Mouse (Mus musculus): Measurements from ENCODE around the gene Pkp3. TPM values are rescaled to one million over a fixed set of nuclear protein-coding genes. Genes with fewer than 3 reads are reported as not detected.

Pkp3 gene
- polyA plus RNA-seq, 1 experiment from 2014 or later = 0.71 TPM

DNA sequence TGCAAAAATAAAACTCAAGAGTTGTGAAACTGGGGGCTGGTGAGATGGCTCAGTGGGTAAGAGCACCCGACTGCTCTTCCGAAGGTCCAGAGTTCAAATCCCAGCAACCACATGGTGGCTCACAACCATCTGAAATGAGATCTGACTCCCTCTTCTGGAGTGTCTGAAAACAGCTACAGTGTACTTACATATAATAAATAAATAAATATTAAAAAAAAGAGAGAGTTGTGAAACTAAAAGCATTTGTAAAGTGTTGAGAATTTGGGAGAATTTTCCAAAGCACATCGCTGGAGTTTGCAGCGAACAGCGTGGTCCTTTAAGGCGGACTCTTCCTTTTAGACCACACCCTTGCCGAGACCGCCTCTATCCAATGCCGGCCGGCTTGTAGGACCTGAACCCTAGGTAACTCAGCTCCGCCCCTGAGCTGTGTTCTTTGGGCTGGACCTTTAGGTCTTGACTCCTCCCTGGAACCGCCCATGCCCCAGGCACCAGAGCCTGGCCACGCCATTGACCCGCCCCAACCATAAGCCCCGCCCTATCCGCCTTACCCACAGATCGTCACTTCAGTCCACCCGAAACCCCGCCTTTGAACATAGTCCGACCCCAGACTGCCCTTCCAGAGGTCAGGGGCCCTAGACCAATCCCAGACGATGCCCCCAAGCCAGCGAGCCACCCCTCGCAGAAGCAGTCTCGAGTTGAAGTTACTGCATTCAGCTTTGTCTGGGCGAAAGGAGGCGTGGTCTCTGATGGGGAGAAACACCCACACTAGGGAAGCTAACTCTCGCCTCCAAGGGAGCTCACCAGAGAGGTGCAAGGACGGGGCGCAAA is 44.9 kb downstream of the Pkp3 start:
- peaks cover 91% of the 10 kb centered on the region for H3K4me1 ChIP-seq (replicated peaks)
- under 1% methylated on average over 29 of the region's 29 CpGs for WGBS (ENCODE audit: insufficient replicate concordance)
- H3K27ac ChIP-seq = peak overlapping the region; percentile 88
- DNase-seq (peak; percentile 98), ATAC-seq (ENCODE audit: low read depth) (peak; percentile 98)
- peak overlapping the region; percentile 76 for H3K9ac ChIP-seq
- H3K4me3 ChIP-seq (replicated peaks) = peak overlapping the region; percentile 65
- no peaks in the 10 kb centered on the region for H3K36me3 ChIP-seq
- no peaks in the 10 kb centered on the region for H3K27me3 ChIP-seq
- peak overlapping the region; percentile 77 for H3K4me2 ChIP-seq
- H3K9me3 ChIP-seq (replicated peaks) = no peaks in the 10 kb centered on the region

DNA sequence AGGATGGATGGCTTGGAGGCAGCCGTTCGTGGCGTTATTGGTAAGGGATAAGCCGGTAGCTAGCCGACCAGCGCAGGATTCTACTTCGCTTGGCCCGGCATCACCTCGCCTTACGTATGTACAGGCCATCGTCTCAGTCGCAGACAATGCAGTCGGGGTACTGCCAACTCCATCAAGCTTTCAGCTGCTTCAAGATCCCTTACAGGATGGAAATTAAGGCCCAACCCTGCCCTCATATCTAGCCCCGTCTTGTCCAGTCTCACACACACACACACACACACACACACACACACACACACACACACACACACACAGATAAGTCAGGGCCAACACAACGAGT is 45.5 kb downstream of the Pkp3 start:
- H3K9ac ChIP-seq = peak overlapping the region; percentile 76
- H3K4me2 ChIP-seq = peak overlapping the region; percentile 77
- ATAC-seq (ENCODE audit: low read depth) = peak; percentile 2; the same call in 1 of the 2 replicates
- no peaks in the 10 kb centered on the region for H3K36me3 ChIP-seq
- no peaks in the 10 kb centered on the region for H3K9me3 ChIP-seq (replicated peaks)
- peak overlapping the region; percentile 88 for H3K27ac ChIP-seq
- 2% methylated on average over 15 of the region's 15 CpGs for WGBS (ENCODE audit: insufficient replicate concordance)
- peak overlapping the region; percentile 65 for H3K4me3 ChIP-seq (replicated peaks)
- H3K4me1 ChIP-seq (replicated peaks) = peaks cover 91% of the 10 kb centered on the region
- no peak for DNase-seq
- H3K27me3 ChIP-seq = no peaks in the 10 kb centered on the region

DNA sequence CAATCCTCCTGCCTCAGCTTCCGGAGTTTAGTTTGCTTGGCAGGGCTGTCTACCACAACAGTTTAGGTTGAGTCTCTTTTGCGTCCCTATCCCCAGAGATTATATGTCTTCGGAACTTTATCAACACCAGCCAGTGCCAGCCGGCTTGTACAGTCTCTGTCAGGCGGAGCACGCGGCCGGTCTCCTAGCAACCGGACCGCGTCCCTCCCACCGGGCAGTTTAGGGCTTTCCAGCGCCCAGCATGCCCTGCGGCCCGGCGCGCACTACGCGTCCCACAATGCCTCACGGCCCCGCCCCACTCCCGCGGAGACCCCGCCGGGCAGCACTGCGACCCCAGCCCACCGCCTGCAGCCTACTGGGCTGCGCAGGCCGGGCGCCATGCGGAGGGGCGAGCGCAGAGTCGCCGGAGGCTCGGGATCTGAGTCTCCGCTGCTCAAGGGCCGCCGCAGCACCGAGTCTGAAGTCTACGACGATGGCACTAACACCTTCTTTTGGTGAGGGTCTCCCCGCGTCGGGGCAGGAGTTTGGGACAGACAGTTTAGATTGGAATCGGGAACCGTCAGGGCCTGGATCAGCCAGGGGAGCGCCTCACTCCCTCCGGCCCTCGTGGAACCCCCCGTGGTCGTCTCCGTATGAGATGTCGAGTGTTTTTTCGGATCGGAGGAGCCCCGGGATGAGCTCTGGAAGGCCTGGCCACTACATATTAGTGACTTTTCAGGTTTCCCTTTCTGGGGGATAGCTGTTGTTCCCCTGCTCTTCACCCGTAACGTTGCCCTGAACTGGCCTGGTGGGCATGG is 53.2 kb downstream of the Pkp3 start:
- DNase-seq (peak; percentile 94), ATAC-seq (ENCODE audit: low read depth) (peak; percentile 85)
- H3K27me3 ChIP-seq = no peaks in the 10 kb centered on the region
- under 1% methylated on average over 59 of the region's 59 CpGs for WGBS (ENCODE audit: insufficient replicate concordance)
- no peaks in the 10 kb centered on the region for H3K9me3 ChIP-seq (replicated peaks)
- H3K4me1 ChIP-seq (replicated peaks) = peaks cover 92% of the 10 kb centered on the region
- peak overlapping the region; percentile 100 for H3K27ac ChIP-seq
- H3K9ac ChIP-seq = peak overlapping the region; percentile 99
- H3K4me2 ChIP-seq = peak overlapping the region; percentile 89
- H3K4me3 ChIP-seq (replicated peaks) = peak overlapping the region; percentile 95
- H3K36me3 ChIP-seq = peaks cover 27% of the 10 kb centered on the region

DNA sequence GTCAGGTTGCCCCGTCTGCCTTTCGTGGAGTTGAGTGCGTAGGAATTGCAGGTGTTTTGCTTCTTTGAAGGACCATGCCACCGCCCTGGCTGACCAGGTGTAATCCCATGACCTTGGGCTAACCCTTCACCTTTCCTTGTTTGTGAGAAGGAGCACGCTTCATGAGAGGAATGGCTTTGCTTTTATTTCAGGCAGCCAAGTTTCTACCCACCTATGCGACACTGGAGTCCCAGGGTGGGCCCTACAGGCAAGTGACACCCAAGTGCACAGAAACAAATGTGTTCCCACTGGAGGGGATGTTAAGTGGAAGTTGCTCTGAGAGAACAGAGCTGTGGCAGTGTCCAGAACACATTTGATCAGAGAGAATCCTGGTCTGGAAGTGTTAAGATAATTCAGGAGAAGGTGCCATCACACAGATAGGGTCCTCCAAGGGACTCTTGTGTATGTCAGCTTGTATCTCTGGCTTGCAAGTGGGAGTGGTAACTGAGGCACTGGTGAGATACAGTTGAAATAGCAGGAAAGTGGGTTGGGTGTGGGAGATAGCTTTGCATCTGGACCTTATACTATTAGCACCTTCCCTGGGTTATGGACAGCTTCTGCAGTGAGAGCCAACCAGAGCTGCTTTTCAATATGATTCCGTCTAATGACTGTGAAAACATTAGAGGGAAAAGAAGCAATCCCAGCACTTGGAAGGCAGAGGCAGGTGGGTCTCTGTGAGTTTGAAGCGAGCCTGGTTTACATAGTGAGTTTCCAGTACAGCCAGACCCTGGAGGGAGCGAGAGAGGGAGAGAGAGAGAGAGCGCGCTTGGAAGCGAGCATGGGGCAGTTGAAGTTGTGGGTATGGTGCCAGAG is 54.1 kb downstream of the Pkp3 start:
- peak; percentile 86 for DNase-seq
- Histone ChIP-seq H3K9me3 (replicated peaks) (no peaks in the 10 kb centered on the region), H3K4me3 (replicated peaks) (peak overlapping the region; percentile 95)

More for the DNA sequence above, 54.1 kb downstream of the Pkp3 start:
- no peaks in the 10 kb centered on the region for H3K27me3 ChIP-seq
- peak; percentile 86 for ATAC-seq (ENCODE audit: low read depth)
- H3K36me3 ChIP-seq = peaks cover 36% of the 10 kb centered on the region
- peaks cover 92% of the 10 kb centered on the region for H3K4me1 ChIP-seq (replicated peaks)
- peak overlapping the region; percentile 89 for H3K4me2 ChIP-seq
- H3K27ac ChIP-seq = peak overlapping the region; percentile 100
- peak overlapping the region; percentile 99 for H3K9ac ChIP-seq
- 23% methylated on average over 12 of the region's 12 CpGs for WGBS (ENCODE audit: insufficient replicate concordance)

Other genes with a start within 250 kb of the Pkp3 start
- 9.7 and 10.9 TPM in 2 replicates for gene Urah, start 243.2 kb upstream of the Pkp3 start, polyA plus RNA-seq (2015; fragmentation: Nextera tagmentation; extraction: Ambion mirVana)
- gene Scgb1c1, start 232.7 kb upstream of the Pkp3 start, polyA plus RNA-seq (2015; fragmentation: Nextera tagmentation; extraction: Ambion mirVana) = not detected in 2 replicates
- gene Odf3, start 230.4 kb upstream of the Pkp3 start, polyA plus RNA-seq (2015; fragmentation: Nextera tagmentation; extraction: Ambion mirVana) = not detected in 2 replicates
- not detected in 2 replicates for gene Gm45785, start 221.9 kb upstream of the Pkp3 start, polyA plus RNA-seq (2015; fragmentation: Nextera tagmentation; extraction: Ambion mirVana)
- 25.0 and 25.1 TPM in 2 replicates for gene Ric8a, start 221.3 kb upstream of the Pkp3 start, polyA plus RNA-seq (2015; fragmentation: Nextera tagmentation; extraction: Ambion mirVana)
- 17.1 and 20.1 TPM in 2 replicates for gene Bet1l, start 220.6 kb upstream of the Pkp3 start, polyA plus RNA-seq (2015; fragmentation: Nextera tagmentation; extraction: Ambion mirVana)
- 187 and 202 TPM in 2 replicates for gene Psmd13, start 196.2 kb upstream of the Pkp3 start, polyA plus RNA-seq (2015; fragmentation: Nextera tagmentation; extraction: Ambion mirVana)
- 16.6 and 16.8 TPM in 2 replicates for gene Sirt3, start 195.9 kb upstream of the Pkp3 start, polyA plus RNA-seq (2015; fragmentation: Nextera tagmentation; extraction: Ambion mirVana)
- gene Cox8b, start 177.8 kb upstream of the Pkp3 start, polyA plus RNA-seq (2015; fragmentation: Nextera tagmentation; extraction: Ambion mirVana) = 0.33 and 1.3 TPM in 2 replicates
- 1.6 and 2.4 TPM in 2 replicates for gene Nlrp6, start 157.3 kb upstream of the Pkp3 start, polyA plus RNA-seq (2015; fragmentation: Nextera tagmentation; extraction: Ambion mirVana)
- gene Pgghg, start 136.8 kb upstream of the Pkp3 start, polyA plus RNA-seq (2015; fragmentation: Nextera tagmentation; extraction: Ambion mirVana) = 5.0 and 5.9 TPM in 2 replicates
- gene Ifitm5, start 127.9 kb upstream of the Pkp3 start, polyA plus RNA-seq (2015; fragmentation: Nextera tagmentation; extraction: Ambion mirVana) = 0.35 and 0.61 TPM in 2 replicates
- gene Gm45717, start 122.3 kb upstream of the Pkp3 start, polyA plus RNA-seq (2015; fragmentation: Nextera tagmentation; extraction: Ambion mirVana) = not detected in 2 replicates
- gene Ifitm2, start 122.2 kb upstream of the Pkp3 start, polyA plus RNA-seq (2015; fragmentation: Nextera tagmentation; extraction: Ambion mirVana) = 309 and 331 TPM in 2 replicates
- gene Ifitm1, start 111.0 kb upstream of the Pkp3 start, polyA plus RNA-seq (2015; fragmentation: Nextera tagmentation; extraction: Ambion mirVana) = 22.3 and 24.0 TPM in 2 replicates
- gene Ifitm3, start 67.4 kb upstream of the Pkp3 start, polyA plus RNA-seq (2015; fragmentation: Nextera tagmentation; extraction: Ambion mirVana) = 53.9 and 61.7 TPM in 2 replicates
- 2.7 and 2.9 TPM in 2 replicates for gene Ifitm6, start 60.3 kb upstream of the Pkp3 start, polyA plus RNA-seq (2015; fragmentation: Nextera tagmentation; extraction: Ambion mirVana)
- not detected in 2 replicates for gene Gm17387, start 49.1 kb upstream of the Pkp3 start, polyA plus RNA-seq (2015; fragmentation: Nextera tagmentation; extraction: Ambion mirVana)
- gene B4galnt4, start 17.1 kb upstream of the Pkp3 start, polyA plus RNA-seq (2015; fragmentation: Nextera tagmentation; extraction: Ambion mirVana) = 0.75 and 0.81 TPM in 2 replicates
- gene Sigirr, start 22.4 kb downstream of the Pkp3 start, polyA plus RNA-seq (2015; fragmentation: Nextera tagmentation; extraction: Ambion mirVana) = 16.5 and 16.9 TPM in 2 replicates
- gene Ano9, start 39.6 kb downstream of the Pkp3 start, polyA plus RNA-seq (2015; fragmentation: Nextera tagmentation; extraction: Ambion mirVana) = 0.12 and 0.20 TPM in 2 replicates
- 138 and 147 TPM in 2 replicates for gene Ptdss2, start 44.2 kb downstream of the Pkp3 start, polyA plus RNA-seq (2015; fragmentation: Nextera tagmentation; extraction: Ambion mirVana)
- 55.0 and 58.0 TPM in 2 replicates for gene Rnh1, start 94.6 kb downstream of the Pkp3 start, polyA plus RNA-seq (2015; fragmentation: Nextera tagmentation; extraction: Ambion mirVana)
- 91.5 and 104 TPM in 2 replicates for gene Hras, start 115.8 kb downstream of the Pkp3 start, polyA plus RNA-seq (2015; fragmentation: Nextera tagmentation; extraction: Ambion mirVana)
- 12.2 and 15.5 TPM in 2 replicates for gene Lrrc56, start 115.9 kb downstream of the Pkp3 start, polyA plus RNA-seq (2015; fragmentation: Nextera tagmentation; extraction: Ambion mirVana)
- 0.59 and 0.71 TPM in 2 replicates for gene Lmntd2, start 135.9 kb downstream of the Pkp3 start, polyA plus RNA-seq (2015; fragmentation: Nextera tagmentation; extraction: Ambion mirVana)
- gene Rassf7, start 137.6 kb downstream of the Pkp3 start, polyA plus RNA-seq (2015; fragmentation: Nextera tagmentation; extraction: Ambion mirVana) = 23.9 and 26.7 TPM in 2 replicates
- gene Phrf1, start 150.6 kb downstream of the Pkp3 start, polyA plus RNA-seq (2015; fragmentation: Nextera tagmentation; extraction: Ambion mirVana) = 32.6 and 34.9 TPM in 2 replicates
- gene Irf7, start 188.3 kb downstream of the Pkp3 start, polyA plus RNA-seq (2015; fragmentation: Nextera tagmentation; extraction: Ambion mirVana) = 6.3 and 6.4 TPM in 2 replicates
- 0.10 and 0.32 TPM in 2 replicates for gene Cdhr5, start 198.6 kb downstream of the Pkp3 start, polyA plus RNA-seq (2015; fragmentation: Nextera tagmentation; extraction: Ambion mirVana)
- 0.22 TPM in 1 of 2 replicates, not detected in the other for gene Sct, start 200.9 kb downstream of the Pkp3 start, polyA plus RNA-seq (2015; fragmentation: Nextera tagmentation; extraction: Ambion mirVana)
- 0.03 TPM in 1 of 2 replicates, not detected in the other for gene Drd4, start 213.8 kb downstream of the Pkp3 start, polyA plus RNA-seq (2015; fragmentation: Nextera tagmentation; extraction: Ambion mirVana)
- gene Deaf1, start 249.5 kb downstream of the Pkp3 start, polyA plus RNA-seq (2015; fragmentation: Nextera tagmentation; extraction: Ambion mirVana) = 16.3 and 17.1 TPM in 2 replicates
- 18.2 and 19.6 TPM in 2 replicates for gene Tmem80, start 249.5 kb downstream of the Pkp3 start, polyA plus RNA-seq (2015; fragmentation: Nextera tagmentation; extraction: Ambion mirVana)

Measured in liver, embryonic 13.5 days (tissue).